Mouse (Mus musculus): ENCODE measurements around the gene Vps13d. TPM values are rescaled to one million over a fixed set of nuclear protein-coding genes. Genes with fewer than 3 reads are reported as not detected.

The Vps13d gene
- polyA plus RNA-seq, 1 experiment from 2014 or later, result 6.4 TPM

DNA sequence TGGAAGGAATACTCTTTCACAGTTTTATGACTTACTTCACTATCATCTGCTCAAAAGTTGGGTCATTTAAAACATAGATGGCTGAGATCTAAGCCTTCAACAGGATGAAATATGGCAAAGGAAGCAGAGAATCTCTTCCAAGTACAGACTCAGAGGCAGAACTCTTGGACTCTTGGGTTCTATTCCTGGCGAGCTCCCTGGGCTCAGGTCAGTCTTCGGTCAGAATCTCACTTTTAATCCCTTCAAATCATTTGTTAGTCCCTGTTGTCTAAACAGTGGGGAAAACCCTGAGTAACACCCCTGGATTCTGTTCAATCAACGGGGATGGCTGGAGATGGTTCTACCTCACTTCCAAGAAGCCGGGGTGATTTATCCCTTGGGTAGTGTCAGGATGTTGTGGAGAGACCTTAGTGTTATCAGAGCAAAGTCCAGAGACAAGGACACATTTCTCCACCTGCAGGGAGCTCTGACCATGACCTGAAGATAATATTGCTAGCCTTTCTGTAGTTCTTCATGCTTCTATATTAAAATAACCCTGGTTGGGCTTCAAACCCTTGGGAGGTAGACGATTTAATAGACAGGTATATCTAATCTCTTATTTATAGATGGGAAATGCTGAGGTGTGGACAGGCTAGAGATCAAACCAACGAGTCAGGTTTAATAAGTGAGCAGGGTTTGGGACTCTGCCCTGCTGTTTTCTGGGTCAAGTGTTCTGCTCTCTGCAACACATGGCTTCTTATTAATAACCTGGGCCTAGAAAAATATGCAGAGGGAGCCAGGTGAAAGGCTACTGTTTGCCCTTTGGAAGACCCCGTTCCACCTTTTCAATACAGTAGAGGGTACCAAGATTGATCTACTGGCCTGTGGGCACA, 180.8 kb downstream of the Vps13d start:
- Histone ChIP-seq H3K36me3 (peaks cover 25% of the 10 kb centered on the region; the same call in 1 of the 2 replicates), H3K27ac (no peak overlapping the region)
- WGBS, result 77% methylated on average over 7 of the region's 7 CpGs

GRCm38 (mm10) chr4:145013187-145013586, 181.6 kb downstream of the Vps13d start:
- no peak for DNase-seq (ENCODE audit: low spot score)
- peaks cover 22% of the 10 kb centered on the region; the same call in 1 of the 2 replicates for H3K36me3 ChIP-seq
- no peak overlapping the region for H3K27ac ChIP-seq

More for the DNA sequence above, 180.8 kb downstream of the Vps13d start:
- DNase-seq (ENCODE audit: low spot score), result no peak
- H3K9me3 ChIP-seq, result no peaks in the 10 kb centered on the region
- H3K4me1 ChIP-seq, result peaks cover 5% of the 10 kb centered on the region; the same call in 1 of the 2 replicates
- no peaks in the 10 kb centered on the region for H3K27me3 ChIP-seq (ENCODE audit: insufficient read depth, poor library complexity, severe bottlenecking)
- H3K4me3 ChIP-seq, result no peak overlapping the region

DNA sequence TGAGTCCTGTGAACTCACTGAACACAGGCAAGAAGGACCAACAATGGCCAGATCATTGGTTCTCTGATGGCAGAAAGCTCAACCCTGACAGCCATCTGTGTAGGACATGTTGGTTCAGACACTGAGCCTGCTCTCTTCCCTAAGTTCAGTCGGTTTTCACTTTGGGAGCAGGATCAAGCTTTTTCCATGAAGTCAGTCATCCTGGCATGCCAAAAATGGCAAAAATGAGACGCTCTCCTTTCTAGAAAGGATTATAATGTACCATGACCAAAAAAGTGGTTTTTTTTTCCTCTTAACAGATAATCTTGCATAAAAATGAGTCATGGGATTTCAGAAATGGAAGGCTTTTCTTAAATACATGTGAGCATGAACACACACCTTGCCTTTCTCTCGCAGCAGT, 183.6 kb downstream of the Vps13d start:
- DNase-seq (ENCODE audit: low spot score), result no peak
- 80% methylated on average over 3 of the region's 3 CpGs for WGBS
- no peaks in the 10 kb centered on the region for H3K9me3 ChIP-seq
- peaks cover 13% of the 10 kb centered on the region; the same call in 1 of the 2 replicates for H3K36me3 ChIP-seq
- no peak overlapping the region for H3K27ac ChIP-seq
- peaks cover 5% of the 10 kb centered on the region; the same call in 1 of the 2 replicates for H3K4me1 ChIP-seq
- H3K4me3 ChIP-seq, result no peak overlapping the region
- H3K27me3 ChIP-seq (ENCODE audit: insufficient read depth, poor library complexity, severe bottlenecking), result no peaks in the 10 kb centered on the region

More at GRCm38 (mm10) chr4:145013187-145013586, 181.6 kb downstream of the Vps13d start:
- 87% methylated on average over 4 of the region's 4 CpGs for WGBS
- Histone ChIP-seq H3K4me3 (no peak overlapping the region), H3K27me3 (ENCODE audit: insufficient read depth, poor library complexity, severe bottlenecking) (no peaks in the 10 kb centered on the region), H3K4me1 (peaks cover 5% of the 10 kb centered on the region; the same call in 1 of the 2 replicates), H3K9me3 (no peaks in the 10 kb centered on the region)

DNA sequence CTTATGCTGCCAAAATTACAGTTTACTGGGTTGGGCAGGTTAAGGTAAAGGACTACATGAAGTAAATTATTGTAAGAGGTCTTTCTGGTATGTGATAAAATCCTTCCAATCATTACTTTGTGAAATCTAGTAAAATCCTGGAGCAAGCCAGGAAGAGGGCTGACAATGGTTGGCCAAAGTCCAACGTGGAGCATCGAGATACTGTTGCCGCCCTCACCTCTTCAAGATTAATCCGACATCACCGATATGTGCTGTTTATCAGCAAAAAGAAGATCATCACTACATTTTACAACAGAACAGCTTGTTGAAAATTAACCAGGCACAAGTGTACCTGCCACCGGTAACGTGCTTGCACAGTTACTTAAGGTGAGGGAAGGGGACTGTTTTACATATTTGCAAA, 184.9 kb downstream of the Vps13d start:
- 76% methylated on average over 7 of the region's 7 CpGs for WGBS
- no peak for DNase-seq (ENCODE audit: low spot score)
- no peaks in the 10 kb centered on the region for H3K27me3 ChIP-seq (ENCODE audit: insufficient read depth, poor library complexity, severe bottlenecking)
- no peaks in the 10 kb centered on the region for H3K9me3 ChIP-seq
- 0 out of 2 replicates have a peak, but pooled peaks cover 6% of the 10 kb centered on the region for H3K36me3 ChIP-seq
- H3K4me1 ChIP-seq, result peaks cover 17% of the 10 kb centered on the region; the same call in 1 of the 2 replicates
- H3K4me3 ChIP-seq, result no peak overlapping the region
- H3K27ac ChIP-seq, result no peak overlapping the region

GRCm38 (mm10) chr4:145009437-145009836, 185.4 kb downstream of the Vps13d start:
- Histone ChIP-seq H3K36me3 (0 out of 2 replicates have a peak, but pooled peaks cover 6% of the 10 kb centered on the region), H3K4me3 (no peak overlapping the region), H3K27ac (no peak overlapping the region), H3K4me1 (peaks cover 20% of the 10 kb centered on the region; the same call in 1 of the 2 replicates), H3K9me3 (no peaks in the 10 kb centered on the region), H3K27me3 (ENCODE audit: insufficient read depth, poor library complexity, severe bottlenecking) (no peaks in the 10 kb centered on the region)
- no peak for DNase-seq (ENCODE audit: low spot score)
- 63% methylated on average over 3 of the region's 3 CpGs for WGBS

GRCm38 (mm10) chr4:145005943-145006545, 188.8 kb downstream of the Vps13d start:
- no peaks in the 10 kb centered on the region for H3K9me3 ChIP-seq
- no peak overlapping the region for H3K4me3 ChIP-seq
- H3K36me3 ChIP-seq, result no peaks in the 10 kb centered on the region
- no peak for DNase-seq (ENCODE audit: low spot score)
- 89% methylated on average over 4 of the region's 4 CpGs for WGBS
- no peak overlapping the region for H3K27ac ChIP-seq
- H3K27me3 ChIP-seq (ENCODE audit: insufficient read depth, poor library complexity, severe bottlenecking), result no peaks in the 10 kb centered on the region
- H3K4me1 ChIP-seq, result 0 out of 2 replicates have a peak, but pooled peaks cover 20% of the 10 kb centered on the region

DNA sequence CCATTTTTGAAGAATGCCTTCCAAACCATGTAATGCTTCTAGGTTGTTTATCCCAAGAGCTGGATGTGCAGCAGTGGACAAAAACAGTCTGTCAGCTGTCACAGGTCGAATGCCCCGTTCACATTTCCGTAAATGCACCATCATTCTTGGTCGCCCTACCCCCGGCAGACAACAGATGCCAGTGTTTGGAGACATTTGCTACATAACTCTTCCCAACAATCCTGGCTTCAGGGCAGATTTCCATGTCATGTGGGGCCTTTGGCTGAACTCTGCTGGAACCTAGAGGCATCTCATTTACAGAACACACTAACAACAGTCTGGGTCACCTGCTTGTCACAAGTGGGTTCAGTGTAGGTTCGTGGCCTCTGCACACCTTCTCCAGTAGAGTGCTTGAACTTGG, 190.6 kb downstream of the Vps13d start:
- Histone ChIP-seq H3K27ac (no peak overlapping the region), H3K4me1 (peaks cover 31% of the 10 kb centered on the region), H3K36me3 (no peaks in the 10 kb centered on the region), H3K9me3 (no peaks in the 10 kb centered on the region), H3K4me3 (no peak overlapping the region), H3K27me3 (ENCODE audit: insufficient read depth, poor library complexity, severe bottlenecking) (no peaks in the 10 kb centered on the region)
- WGBS, result 87% methylated on average over 6 of the region's 6 CpGs
- DNase-seq (ENCODE audit: low spot score), result no peak

- Histone ChIP-seq H3K9me3 (no peaks in the 10 kb centered on the region), H3K36me3 (no peaks in the 10 kb centered on the region), H3K4me1 (peaks cover 36% of the 10 kb centered on the region), H3K27me3 (ENCODE audit: insufficient read depth, poor library complexity, severe bottlenecking) (no peaks in the 10 kb centered on the region), H3K4me3 (no peak overlapping the region), H3K27ac (no peak overlapping the region)
- WGBS, result 71% methylated on average over 1 of the region's 1 CpGs
- no peak for DNase-seq (ENCODE audit: low spot score)
Measured at GRCm38 (mm10) chr4:145002733-145003132, 192.1 kb downstream of the Vps13d start.

DNA sequence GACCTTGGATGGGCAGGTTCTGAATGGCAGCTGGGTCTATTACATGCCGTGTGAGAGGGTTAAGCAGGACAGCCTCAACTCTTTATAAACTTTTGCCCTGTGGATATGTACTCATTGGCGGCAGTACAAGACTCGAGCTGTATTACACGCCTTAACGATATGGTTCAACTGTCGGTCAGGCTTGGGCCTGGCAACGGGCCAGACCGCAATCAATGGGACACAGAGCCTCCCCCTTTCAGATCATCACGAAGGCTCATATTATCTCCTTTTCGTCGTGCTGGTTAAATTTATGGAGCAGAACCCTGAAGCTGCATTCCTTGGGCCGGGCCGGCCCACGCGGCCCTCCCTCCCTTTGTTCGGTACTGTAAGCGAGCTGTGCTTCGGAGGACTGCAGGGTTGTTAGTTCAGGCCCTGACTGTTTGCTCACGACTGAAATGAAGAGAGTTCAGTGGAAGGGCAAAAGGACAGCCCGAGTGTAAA, 194.9 kb downstream of the Vps13d start:
- Histone ChIP-seq H3K27ac (peak overlapping the region; percentile 72), H3K4me1 (peaks cover 25% of the 10 kb centered on the region), H3K36me3 (no peaks in the 10 kb centered on the region), H3K4me3 (no peak overlapping the region), H3K9me3 (no peaks in the 10 kb centered on the region), H3K27me3 (ENCODE audit: insufficient read depth, poor library complexity, severe bottlenecking) (no peaks in the 10 kb centered on the region)
- no peak for DNase-seq (ENCODE audit: low spot score)
- 56% methylated on average over 20 of the region's 20 CpGs for WGBS

DNA sequence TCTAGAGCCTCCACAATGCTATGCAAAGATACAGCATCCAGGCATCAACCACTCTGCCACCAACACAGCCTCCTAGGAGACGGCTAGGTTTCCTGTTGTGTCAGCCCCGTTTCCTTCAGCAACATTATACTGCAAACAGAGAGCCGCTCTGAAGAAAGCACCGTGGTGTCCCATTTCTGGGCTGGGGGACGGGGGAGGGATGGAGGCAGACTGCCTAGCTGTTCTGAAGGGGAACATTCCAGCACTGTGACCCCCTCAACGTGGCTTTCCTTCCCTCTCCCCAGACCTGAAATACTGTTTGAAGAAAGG, 195.3 kb downstream of the Vps13d start:
- Histone ChIP-seq H3K4me3 (no peak overlapping the region), H3K27me3 (ENCODE audit: insufficient read depth, poor library complexity, severe bottlenecking) (no peaks in the 10 kb centered on the region), H3K27ac (peak overlapping the region; percentile 72), H3K4me1 (peaks cover 21% of the 10 kb centered on the region), H3K36me3 (no peaks in the 10 kb centered on the region), H3K9me3 (no peaks in the 10 kb centered on the region)
- 61% methylated on average over 6 of the region's 6 CpGs for WGBS
- DNase-seq (ENCODE audit: low spot score), result no peak

GRCm38 (mm10) chr4:144998808-144999571, 195.8 kb downstream of the Vps13d start:
- no peaks in the 10 kb centered on the region for H3K9me3 ChIP-seq
- H3K27ac ChIP-seq, result peak overlapping the region; percentile 72
- no peaks in the 10 kb centered on the region for H3K27me3 ChIP-seq (ENCODE audit: insufficient read depth, poor library complexity, severe bottlenecking)
- no peaks in the 10 kb centered on the region for H3K36me3 ChIP-seq
- 87% methylated on average over 2 of the region's 2 CpGs for WGBS
- no peak for DNase-seq (ENCODE audit: low spot score)
- peaks cover 21% of the 10 kb centered on the region for H3K4me1 ChIP-seq
- H3K4me3 ChIP-seq, result no peak overlapping the region

GRCm38 (mm10) chr4:144997887-144998658, 196.7 kb downstream of the Vps13d start:
- Histone ChIP-seq H3K27me3 (ENCODE audit: insufficient read depth, poor library complexity, severe bottlenecking) (no peaks in the 10 kb centered on the region), H3K36me3 (no peaks in the 10 kb centered on the region), H3K9me3 (no peaks in the 10 kb centered on the region), H3K4me1 (peaks cover 25% of the 10 kb centered on the region), H3K27ac (no peak overlapping the region), H3K4me3 (no peak overlapping the region)
- WGBS, result 53% methylated on average over 3 of the region's 3 CpGs
- no peak for DNase-seq (ENCODE audit: low spot score)

Data from heart, embryonic 10.5 days (tissue).